Mouse (Mus musculus): ENCODE measurements around the gene Tmem178b.

DNA sequence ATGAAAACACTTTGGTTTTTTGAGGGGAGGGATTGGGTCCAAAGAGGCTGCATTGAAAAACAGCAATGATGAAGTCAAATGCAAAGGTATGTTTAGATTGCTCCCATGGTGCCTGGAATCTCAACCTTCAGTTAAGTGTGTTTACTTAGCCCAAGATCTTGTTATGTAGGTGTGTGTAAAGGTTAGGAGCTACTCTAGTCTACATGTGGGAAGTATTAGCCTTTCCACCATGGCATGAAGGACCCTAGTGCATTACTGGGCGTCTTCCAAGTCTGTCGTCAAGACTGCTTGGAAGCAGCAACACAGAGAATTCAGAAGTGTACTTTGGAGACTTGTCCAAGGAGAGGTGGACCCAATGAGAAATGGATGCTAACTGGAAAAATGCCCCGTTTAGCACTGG, 205.3 kb downstream of the Tmem178b start:
- TF ChIP-seq USF1 (IDR thresholded peaks at IDR 0.05; ENCODE audit: low read depth) (no peak), TCF12 (IDR thresholded peaks at IDR 0.05; ENCODE audit: insufficient read depth, poor library complexity, severe bottlenecking) (no peak), MYOD1 (IDR thresholded peaks at IDR 0.05; ENCODE audit: control insufficient read depth in 1 of 3, insufficient read length in 2 of 3, low read depth in 2 of 3) (no peak), MYOG (IDR thresholded peaks at IDR 0.05; ENCODE audit: control insufficient read depth in 1 of 3, insufficient read depth in 1 of 3, insufficient read length in 2 of 3, low read depth in 2 of 3) (no peak)

Measured in myocyte (in vitro differentiated cells).